Mouse (Mus musculus) neural tube, embryonic 14.5 days (tissue): Measurements from ENCODE around the gene Tlx1. TPM values are rescaled to one million over a fixed set of nuclear protein-coding genes. Genes with fewer than 3 reads are reported as not detected.

ENCODE experiments used
- ATAC-seq: fragments of 200-750 bp; cut with Nextera tagmentation; 2 replicates; pipeline ENCODE4 v1.8.0; 2017; ENCODE audit warnings: low read depth, mild to moderate bottlenecking, moderate TSS enrichment, moderate library complexity
- H3K27ac ChIP-seq: fragments of 300-500 bp; sonication (generic); 2 replicates; pipeline ENCODE4 v1.5.1; 2014; ENCODE audit warnings: low read depth, mild to moderate bottlenecking, control low read depth, low read length, moderate library complexity, mixed read lengths
- H3K27me3 ChIP-seq: fragments of 300-500 bp; sonication (generic); 2 replicates; pipeline ENCODE4 v1.6.1; 2014; ENCODE audit warnings: low read length; ENCODE audit not compliant: control insufficient read depth, insufficient read depth
- H3K36me3 ChIP-seq: fragments of 300-500 bp; sonication (generic); 2 replicates; pipeline ENCODE4 v1.6.1; 2014; ENCODE audit warnings: low read length, mixed read lengths; ENCODE audit not compliant: control insufficient read depth, insufficient read depth
- H3K4me1 ChIP-seq: fragments of 300-500 bp; sonication (generic); 2 replicates; pipeline ENCODE4 v1.6.1; 2014; ENCODE audit warnings: low read length; ENCODE audit not compliant: control insufficient read depth, insufficient read depth
- H3K4me2 ChIP-seq: fragments of 300-500 bp; sonication (generic); 2 replicates; pipeline ENCODE4 v1.6.1; 2014; ENCODE audit warnings: mild to moderate bottlenecking, low read depth, low read length, control low read depth
- H3K4me3 ChIP-seq: fragments of 300-500 bp; sonication (generic); 2 replicates; pipeline ENCODE4 v1.5.1; 2014; ENCODE audit warnings: low read depth, low read length, control low read depth, mixed read lengths
- H3K9ac ChIP-seq: fragments of 300-500 bp; sonication (generic); replicated peaks from 2 replicates; pipeline ENCODE4 v1.6.1; 2014; ENCODE audit warnings: low read depth, mild to moderate bottlenecking, control low read depth, low read length, mixed read lengths
- H3K9me3 ChIP-seq: fragments of 300-500 bp; sonication (generic); 2 replicates; pipeline ENCODE4 v1.6.1; 2016; ENCODE audit warnings: low read length; ENCODE audit not compliant: control insufficient read depth
- WGBS: fragments of 180-500 bp; shearing (Covaris S2); extraction: QIAGEN DNeasy Blood & Tissue Kit; methylation state at CpG from one replicate; pipeline ENCODE4 v1.1.7; 2014; 5-methylcytosine and 5-hydroxymethylcytosine counted together
- polyA plus RNA-seq: library from polyadenylated mRNA; unstranded; fragments of >200 nt; fragmentation: Nextera tagmentation; extraction: Ambion mirVana; gene quantifications from 2 replicates; pipeline ENCODE4 v1.2.1, GENCODE M21; 2014

Tlx1 gene
- polyA plus RNA-seq, 1 experiment from 2014 or later = not detected

DNA sequence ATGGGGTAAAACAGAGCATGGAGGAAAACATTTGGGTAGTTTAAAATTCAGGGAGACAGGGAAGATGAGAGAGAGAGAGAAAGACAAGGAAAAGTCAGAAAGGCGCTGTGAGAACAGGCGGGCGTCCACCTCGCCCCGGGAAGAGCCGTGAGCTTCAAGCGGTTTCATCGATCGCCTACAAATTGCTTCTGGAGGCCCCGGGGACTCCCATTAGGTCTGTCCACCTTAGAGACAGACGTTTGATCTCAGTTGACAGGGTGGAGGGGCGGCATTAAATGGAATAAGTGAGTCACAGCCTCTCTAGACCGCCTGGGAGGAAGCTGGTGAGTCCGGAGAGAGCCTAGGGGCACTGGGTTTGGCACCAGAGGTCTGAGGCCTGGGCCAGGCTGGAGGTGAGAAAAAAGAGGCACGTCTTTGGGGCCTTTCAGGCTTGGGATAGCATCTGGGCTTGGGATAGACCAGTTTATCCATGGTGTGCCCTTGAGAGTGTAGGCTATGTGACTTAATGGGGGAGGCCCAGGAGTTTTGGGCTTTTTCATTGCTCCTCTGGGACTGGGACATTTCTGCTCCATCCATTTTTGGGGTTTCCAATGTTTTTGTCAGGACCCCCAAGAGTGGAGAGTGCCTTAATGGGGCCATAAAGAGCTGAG is 4.8 kb downstream of the Tlx1 start:
- no peaks in the 10 kb centered on the region for H3K9me3 ChIP-seq
- ATAC-seq = no peak
- H3K4me1 ChIP-seq = peaks cover 6% of the 10 kb centered on the region; the same call in 1 of the 2 replicates
- no peak overlapping the region for H3K4me3 ChIP-seq
- no peak overlapping the region for H3K9ac ChIP-seq
- H3K36me3 ChIP-seq = no peaks in the 10 kb centered on the region
- no peak overlapping the region for H3K4me2 ChIP-seq
- WGBS = under 1% methylated on average over 15 of the region's 15 CpGs
- peaks cover 76% of the 10 kb centered on the region for H3K27me3 ChIP-seq
- H3K27ac ChIP-seq = no peak overlapping the region

DNA sequence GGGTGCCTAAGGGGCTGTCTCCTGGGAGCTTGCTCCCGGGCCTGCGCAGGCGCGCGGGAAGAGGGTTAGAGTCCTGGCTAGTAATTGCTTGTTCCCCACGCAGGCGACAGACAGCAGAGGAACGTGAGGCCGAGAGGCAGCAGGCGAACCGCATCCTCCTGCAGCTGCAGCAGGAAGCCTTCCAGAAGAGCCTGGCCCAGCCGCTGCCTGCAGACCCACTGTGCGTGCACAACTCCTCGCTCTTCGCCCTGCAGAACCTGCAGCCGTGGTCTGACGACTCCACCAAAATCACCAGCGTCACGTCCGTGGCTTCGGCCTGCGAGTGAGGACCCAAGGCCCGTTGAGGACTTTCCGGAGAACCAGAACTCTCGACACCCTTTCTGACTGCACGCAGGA is 5.3 kb downstream of the Tlx1 start:
- Histone ChIP-seq H3K4me1 (peaks cover 5% of the 10 kb centered on the region; the same call in 1 of the 2 replicates), H3K9ac (no peak overlapping the region), H3K9me3 (no peaks in the 10 kb centered on the region), H3K27me3 (peaks cover 77% of the 10 kb centered on the region), H3K27ac (no peak overlapping the region), H3K36me3 (no peaks in the 10 kb centered on the region), H3K4me3 (no peak overlapping the region), H3K4me2 (no peak overlapping the region)
- WGBS = 2% methylated on average over 26 of the region's 26 CpGs
- ATAC-seq = no peak

DNA sequence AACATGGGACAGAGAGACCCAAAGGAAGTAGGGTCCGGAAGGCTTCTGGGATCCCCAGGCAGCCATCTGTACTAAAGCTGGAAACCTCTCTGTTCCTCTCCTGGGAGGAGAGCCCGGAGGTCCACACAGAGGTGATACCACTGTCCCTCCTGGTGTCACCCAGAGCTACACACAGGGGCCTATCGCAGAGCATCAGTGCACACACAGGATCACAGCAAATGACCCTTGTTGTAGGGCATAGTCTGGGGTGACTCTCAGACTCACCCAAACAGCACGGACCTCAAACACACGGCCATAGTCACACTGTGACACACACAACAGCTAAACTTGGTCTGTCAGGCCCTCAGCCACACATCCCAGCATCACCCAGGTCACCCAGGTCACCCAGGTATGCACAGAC is 5.9 kb downstream of the Tlx1 start:
- Histone ChIP-seq H3K4me3 (no peak overlapping the region), H3K36me3 (no peaks in the 10 kb centered on the region), H3K4me1 (no peaks in the 10 kb centered on the region), H3K27me3 (peaks cover 79% of the 10 kb centered on the region), H3K9ac (no peak overlapping the region), H3K4me2 (no peak overlapping the region), H3K9me3 (no peaks in the 10 kb centered on the region), H3K27ac (no peak overlapping the region)
- ATAC-seq = no peak
- WGBS = 5% methylated on average over 5 of the region's 5 CpGs

DNA sequence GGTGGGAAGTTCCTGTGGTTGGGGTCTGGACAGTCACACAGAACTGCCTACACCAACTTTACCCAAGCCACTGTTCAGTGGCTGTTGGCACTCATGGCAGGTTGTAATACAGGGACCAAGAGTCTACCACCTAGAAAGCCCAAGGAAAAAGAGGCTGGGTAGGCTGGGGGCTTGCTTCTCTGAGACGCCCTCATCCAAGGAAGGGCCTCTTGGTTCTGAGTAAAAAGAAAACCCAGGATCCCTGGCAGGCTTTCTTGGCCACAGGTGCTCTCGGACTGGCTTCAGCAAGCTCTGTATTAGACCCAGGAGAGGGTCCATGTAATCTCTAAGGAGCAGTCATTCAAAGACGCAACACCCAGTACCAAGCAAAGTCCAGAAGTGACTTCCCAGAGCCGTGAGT is 7.7 kb downstream of the Tlx1 start:
- no peak overlapping the region for H3K9ac ChIP-seq
- no peaks in the 10 kb centered on the region for H3K36me3 ChIP-seq
- no peak overlapping the region for H3K4me3 ChIP-seq
- no peaks in the 10 kb centered on the region for H3K9me3 ChIP-seq
- 6% methylated on average over 4 of the region's 4 CpGs for WGBS
- ATAC-seq = no peak
- no peaks in the 10 kb centered on the region for H3K4me1 ChIP-seq
- peaks cover 86% of the 10 kb centered on the region for H3K27me3 ChIP-seq
- H3K4me2 ChIP-seq = no peak overlapping the region
- H3K27ac ChIP-seq = no peak overlapping the region

DNA sequence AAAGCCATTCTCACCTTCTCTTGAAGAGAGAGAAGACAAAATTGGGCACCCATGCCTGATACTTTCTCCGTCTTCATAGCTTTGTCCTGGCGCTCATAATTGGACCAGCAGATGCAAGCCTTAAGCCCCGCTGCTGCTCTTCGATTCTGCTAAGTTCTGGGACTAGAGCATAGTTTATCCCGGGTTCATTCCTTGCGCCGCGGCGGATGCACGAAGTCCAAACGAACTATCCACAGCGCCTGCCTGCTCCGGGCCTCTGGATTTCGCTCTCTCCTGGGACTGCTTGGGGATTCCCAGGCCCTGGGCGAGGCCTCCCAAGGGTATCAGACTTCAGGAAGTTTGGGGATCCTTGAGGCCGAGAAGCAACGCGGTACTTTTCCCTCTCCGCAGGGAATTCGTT is 8.4 kb downstream of the Tlx1 start:
- WGBS = under 1% methylated on average over 20 of the region's 20 CpGs

DNA sequence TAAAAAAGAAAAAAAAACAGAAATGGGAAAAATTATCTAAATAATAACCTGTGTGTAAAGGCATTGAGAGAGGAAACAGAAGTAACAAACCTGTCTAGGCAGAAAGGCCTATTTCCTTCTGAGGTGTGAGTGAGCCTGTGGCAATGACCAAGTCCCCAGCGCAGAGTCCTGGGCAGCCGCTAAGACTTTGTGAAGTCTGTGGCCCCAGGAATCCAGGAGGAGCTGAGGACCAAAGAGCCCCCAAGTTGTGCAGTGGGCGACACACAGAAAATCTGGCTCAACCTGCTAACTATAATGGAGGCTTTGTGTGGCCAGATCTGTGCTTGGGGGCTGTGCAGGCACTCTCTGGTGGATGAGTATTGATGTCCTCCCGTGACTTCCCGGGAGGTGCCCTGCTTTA is 9.0 kb downstream of the Tlx1 start:
- peaks cover 88% of the 10 kb centered on the region for H3K27me3 ChIP-seq
- H3K4me2 ChIP-seq = no peak overlapping the region
- no peaks in the 10 kb centered on the region for H3K9me3 ChIP-seq
- ATAC-seq = no peak
- no peak overlapping the region for H3K9ac ChIP-seq
- H3K4me1 ChIP-seq = no peaks in the 10 kb centered on the region
- no peak overlapping the region for H3K4me3 ChIP-seq
- WGBS = under 1% methylated on average over 5 of the region's 5 CpGs
- no peak overlapping the region for H3K27ac ChIP-seq
- no peaks in the 10 kb centered on the region for H3K36me3 ChIP-seq

More for the DNA sequence above, 8.4 kb downstream of the Tlx1 start:
- no peak overlapping the region for H3K9ac ChIP-seq
- ATAC-seq = no peak
- no peaks in the 10 kb centered on the region for H3K36me3 ChIP-seq
- H3K27me3 ChIP-seq = peaks cover 86% of the 10 kb centered on the region
- no peaks in the 10 kb centered on the region for H3K9me3 ChIP-seq
- no peak overlapping the region for H3K4me2 ChIP-seq
- no peak overlapping the region for H3K27ac ChIP-seq
- no peaks in the 10 kb centered on the region for H3K4me1 ChIP-seq
- H3K4me3 ChIP-seq = no peak overlapping the region

DNA sequence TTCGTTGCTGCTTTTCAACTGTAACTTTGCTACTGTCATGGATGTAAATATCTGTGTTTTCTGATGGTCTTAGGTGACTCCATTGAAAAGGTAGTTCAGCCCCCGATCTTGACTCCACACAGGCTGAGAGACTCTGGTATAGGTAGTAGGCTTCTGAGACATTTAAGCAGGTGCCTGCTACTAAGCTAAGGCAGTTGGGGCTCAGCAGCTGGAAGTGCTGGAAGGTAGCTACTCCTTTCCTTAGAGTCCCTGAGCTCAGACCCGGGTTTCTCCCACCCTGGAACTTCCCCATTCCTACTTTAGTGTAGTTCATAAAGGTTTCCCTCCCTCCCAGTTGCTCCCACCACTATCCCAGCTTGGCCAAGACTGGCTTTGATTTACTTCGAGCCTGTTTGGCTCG is 9.5 kb downstream of the Tlx1 start:
- H3K4me2 ChIP-seq = no peak overlapping the region
- H3K9me3 ChIP-seq = no peaks in the 10 kb centered on the region
- H3K36me3 ChIP-seq = no peaks in the 10 kb centered on the region
- no peak overlapping the region for H3K4me3 ChIP-seq
- H3K4me1 ChIP-seq = no peaks in the 10 kb centered on the region
- 0% methylated on average over 5 of the region's 5 CpGs for WGBS
- no peak overlapping the region for H3K9ac ChIP-seq
- no peak overlapping the region for H3K27ac ChIP-seq
- no peak for ATAC-seq
- peaks cover 91% of the 10 kb centered on the region for H3K27me3 ChIP-seq

DNA sequence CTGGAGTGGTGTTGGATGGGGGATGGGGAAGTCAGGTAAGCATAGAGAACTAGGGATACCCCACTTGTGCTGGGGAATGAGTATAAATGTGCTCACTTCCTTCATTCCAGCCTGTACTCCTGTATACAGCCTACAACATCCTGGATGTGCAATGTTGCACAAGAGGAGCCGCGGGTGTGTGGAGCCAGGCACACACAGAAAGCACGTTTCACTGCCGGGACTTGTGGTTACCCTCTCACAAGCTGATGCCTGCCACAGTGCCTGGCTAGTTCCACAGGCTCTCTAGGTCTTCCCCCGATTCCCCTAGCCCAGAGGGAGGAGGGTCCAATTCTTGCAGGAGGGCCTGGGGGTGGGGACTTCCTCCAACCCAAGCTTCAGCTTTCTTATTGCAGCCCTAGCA is 10.0 kb downstream of the Tlx1 start:
- Histone ChIP-seq H3K4me2 (no peak overlapping the region), H3K4me1 (no peaks in the 10 kb centered on the region), H3K9me3 (no peaks in the 10 kb centered on the region), H3K4me3 (no peak overlapping the region), H3K36me3 (no peaks in the 10 kb centered on the region), H3K27ac (no peak overlapping the region), H3K9ac (no peak overlapping the region), H3K27me3 (peaks cover 93% of the 10 kb centered on the region)
- ATAC-seq = no peak
- WGBS = 0% methylated on average over 5 of the region's 5 CpGs

DNA sequence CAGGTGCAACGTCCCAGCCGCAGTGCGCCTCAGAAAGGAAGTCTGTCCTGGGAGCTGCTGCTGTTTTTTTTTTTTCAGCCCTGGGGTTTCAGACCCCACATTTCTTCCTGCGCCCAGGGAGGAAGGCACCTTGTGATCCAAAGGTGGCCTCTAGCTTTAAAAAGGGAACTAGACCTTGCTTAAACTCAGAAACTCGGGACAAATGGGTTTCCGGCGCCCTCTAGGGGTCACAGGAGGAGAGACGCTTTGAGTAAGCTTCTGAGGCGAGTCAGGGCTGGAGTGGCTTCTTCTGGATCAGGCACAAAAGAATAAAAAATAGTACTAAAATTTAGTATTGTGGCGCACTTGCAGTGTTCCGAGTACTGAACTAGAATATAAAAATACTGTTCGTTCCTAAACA is 10.6 kb downstream of the Tlx1 start:
- H3K27me3 ChIP-seq = peaks cover 91% of the 10 kb centered on the region
- H3K4me3 ChIP-seq = no peak overlapping the region
- 3% methylated on average over 12 of the region's 12 CpGs for WGBS
- ATAC-seq = no peak
- H3K27ac ChIP-seq = no peak overlapping the region
- no peaks in the 10 kb centered on the region for H3K4me1 ChIP-seq
- no peak overlapping the region for H3K9ac ChIP-seq
- no peaks in the 10 kb centered on the region for H3K36me3 ChIP-seq
- no peak overlapping the region for H3K4me2 ChIP-seq
- H3K9me3 ChIP-seq = no peaks in the 10 kb centered on the region
